Mouse (Mus musculus) spleen, adult 2 months (tissue): ENCODE results near the gene Irx1.

Experiments used
- CTCF ChIP-seq: fragments of 200-500 bp; IDR thresholded peaks from 2 replicates; pipeline ENCODE4 v1.5.1; 2011; ENCODE audit warnings: mild to moderate bottlenecking, inconsistent platforms; ENCODE audit not compliant: insufficient read depth, insufficient read length, insufficient replicate concordance; ENCODE audit errors: extremely low read depth
- POLR2A ChIP-seq: fragments of 200-500 bp; IDR thresholded peaks from 2 replicates; pipeline ENCODE4 v1.6.1; 2011; ENCODE audit warnings: low read depth, low read length, inconsistent platforms

GRCm38 (mm10) chr13:71959361-71960276 is 3.9 kb downstream of the Irx1 start:
- TF ChIP-seq CTCF (no peak), POLR2A (no peak)
